Mouse (Mus musculus) lung, adult 2 months (tissue): Measurements from ENCODE around the gene Tacc2.

ENCODE experiments used
- CTCF ChIP-seq: fragments of 200-500 bp; IDR thresholded peaks from 2 replicates; pipeline ENCODE4 v1.5.1; 2011; ENCODE audit warnings: mild to moderate bottlenecking, low read length, control low read depth; ENCODE audit not compliant: insufficient read depth
- POLR2A ChIP-seq: fragments of 200-500 bp; IDR thresholded peaks from 2 replicates; pipeline ENCODE4 v1.6.1; 2011; ENCODE audit warnings: low read depth, mild to moderate bottlenecking, control low read depth, low read length, borderline replicate concordance; ENCODE audit errors: extremely low read depth

GRCm38 (mm10) chr7:130681798-130682197 lies 104.6 kb downstream of the Tacc2 start:
- TF ChIP-seq CTCF: no peak
- TF ChIP-seq POLR2A: no peak
